Mouse (Mus musculus): ENCODE measurements around the gene Stac. TPM values are rescaled to one million over a fixed set of nuclear protein-coding genes. Genes with fewer than 3 reads are reported as not detected.

Stac gene
- under 1 TPM; 0.37 to 0.82 TPM for total RNA-seq (2021)
- long read RNA-seq, experiment 1: 0 reads
- long read RNA-seq, experiment 2: 0 reads

DNA sequence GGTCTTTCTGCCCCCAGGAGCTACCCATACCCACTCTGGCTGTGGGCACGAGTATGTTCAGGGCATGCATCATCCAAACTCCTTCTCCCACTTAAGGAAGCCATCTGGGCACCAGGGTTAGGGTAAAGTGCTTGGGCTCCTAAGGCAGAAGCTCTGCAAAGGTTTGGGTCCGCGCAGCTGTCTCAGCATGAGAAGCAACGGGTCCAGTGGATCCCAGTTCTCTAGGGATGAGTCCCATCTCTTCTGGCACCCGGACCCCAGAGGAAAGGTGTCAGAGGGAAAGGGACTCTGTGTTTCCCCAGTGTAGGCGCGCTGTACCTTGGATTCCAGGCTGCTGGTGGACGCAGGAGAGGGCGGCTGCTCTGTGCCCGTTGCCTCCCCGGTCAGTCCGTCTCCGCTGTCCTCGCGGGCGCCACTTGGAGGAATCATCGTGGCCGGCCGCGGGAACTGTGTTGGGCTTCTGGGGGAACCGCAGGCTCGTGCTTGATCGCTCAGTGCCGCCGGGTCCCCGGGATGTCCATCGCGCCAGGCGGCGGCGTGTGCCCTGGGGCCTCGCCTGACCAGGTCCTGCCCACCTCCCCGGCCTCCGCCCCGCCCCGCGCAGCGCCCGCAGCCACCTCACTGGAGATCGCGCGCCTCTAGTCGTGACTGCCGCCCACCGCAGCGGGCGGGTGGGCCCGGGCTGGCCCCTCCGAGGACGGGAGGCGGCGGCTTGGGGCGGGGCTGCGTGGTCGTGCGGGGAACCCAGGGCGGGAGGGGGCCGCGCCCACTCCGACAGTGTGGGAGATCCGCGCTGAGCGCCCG, at the start of gene Stac:
TSS of gene Stac (minus strand) at position 669 of the 804 bp plus-strand sequence.
- intact Hi-C loops (cut with DNase I): no loop called here
- no peak for DNase-seq

DNA sequence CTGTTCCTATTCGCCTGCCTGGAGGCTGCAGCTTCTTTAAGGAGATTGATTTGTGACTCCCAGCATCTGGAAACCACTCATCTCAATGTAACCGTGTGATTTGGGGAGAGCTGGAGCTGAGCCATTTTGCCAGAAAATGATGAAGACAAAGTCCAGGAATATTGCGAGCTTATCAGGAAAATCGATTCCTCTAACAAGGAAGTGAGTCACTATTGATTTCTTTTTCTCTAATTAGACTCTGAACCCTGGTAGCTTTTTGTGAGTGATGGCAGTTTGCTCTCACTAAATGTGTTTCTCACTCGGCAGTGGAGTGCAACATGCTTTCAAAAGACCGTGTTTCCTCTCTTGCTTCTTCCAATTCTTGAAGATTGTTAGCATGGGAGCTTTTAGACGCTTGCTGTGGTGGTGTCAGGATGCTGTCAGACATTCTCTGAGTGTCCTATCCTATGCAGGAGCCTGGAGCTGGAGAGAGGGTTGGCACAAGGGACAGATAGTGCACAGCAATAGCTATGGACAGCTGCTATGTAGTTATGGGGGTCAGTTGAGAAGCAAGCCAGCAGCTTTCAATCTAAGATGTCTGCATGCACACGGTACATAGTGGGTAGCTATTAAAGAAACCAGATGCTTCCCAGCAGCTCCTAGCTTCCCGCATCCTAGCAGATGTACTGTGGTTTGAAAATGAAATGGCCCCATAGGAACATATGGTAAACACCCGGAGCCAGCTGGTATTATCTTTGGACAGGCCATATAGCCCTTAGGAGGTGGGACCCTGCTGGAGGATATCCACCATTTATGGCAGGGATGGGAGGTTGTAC, 49.5 kb upstream of the Stac start:
- DNase-seq: no peak
- intact Hi-C loops (cut with DNase I): no loop called here

DNA sequence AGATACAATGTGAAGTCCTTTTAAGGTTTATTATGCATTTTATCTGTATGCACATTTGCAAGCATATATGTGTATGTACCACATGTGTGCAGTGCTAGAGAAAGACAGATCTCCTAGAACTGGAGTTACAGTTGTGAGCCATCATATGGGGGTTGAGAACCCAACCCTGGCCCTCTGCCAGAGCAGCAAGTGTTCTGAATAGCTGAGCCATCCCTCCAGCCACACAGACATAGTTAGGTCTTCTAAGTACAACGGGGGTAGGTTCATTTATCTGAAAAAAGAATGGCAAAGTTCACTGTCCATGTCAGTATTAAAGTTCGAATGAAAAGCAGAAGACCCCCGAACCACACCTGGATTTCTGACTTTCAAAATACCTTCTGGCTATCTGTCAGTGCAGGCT, 48.9 kb upstream of the Stac start:
- DNase-seq: no peak
- intact Hi-C loops (cut with DNase I): no loop called here

DNA sequence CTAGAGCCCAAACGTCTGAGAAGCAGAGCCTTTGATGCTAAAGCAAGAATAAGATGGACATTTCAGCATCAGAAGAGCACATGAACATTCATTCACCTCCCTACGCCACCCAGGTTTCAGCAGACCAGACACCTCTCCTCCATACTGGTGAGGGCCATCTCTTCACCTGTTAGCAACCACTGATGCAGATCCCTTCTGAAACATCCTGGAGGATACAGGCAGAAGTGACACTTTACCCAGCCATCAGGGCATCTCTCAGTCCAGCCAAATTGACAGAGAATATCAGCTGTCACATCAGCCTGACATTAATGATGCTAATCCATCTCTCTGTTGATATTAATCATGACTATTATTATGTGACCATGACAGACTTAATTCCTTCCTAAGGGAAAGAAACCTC, 47.6 kb upstream of the Stac start:
- DNase-seq: no peak
- intact Hi-C loops (cut with DNase I): no loop called here

DNA sequence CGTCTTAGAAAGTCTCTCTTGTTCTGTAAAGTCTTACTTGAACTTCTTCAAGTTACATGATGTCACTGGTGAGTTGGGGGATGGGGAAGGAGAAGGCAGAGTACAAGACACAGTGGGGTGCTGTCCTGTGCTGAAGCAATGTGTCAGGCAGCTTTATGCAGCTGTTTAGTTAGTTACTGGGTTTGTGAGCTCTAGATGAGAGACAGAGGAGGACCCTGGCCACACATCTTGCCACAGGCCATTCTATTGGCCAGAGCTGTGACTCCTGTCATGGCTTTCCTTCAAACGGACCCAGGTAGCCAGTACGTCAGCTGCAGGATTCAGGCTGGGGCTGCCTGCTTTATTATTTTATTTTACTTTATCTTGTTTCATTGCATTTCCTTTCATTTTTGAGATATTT, 45.8 kb upstream of the Stac start:
- DNase-seq: no peak
- intact Hi-C loops (cut with DNase I): no loop called here

DNA sequence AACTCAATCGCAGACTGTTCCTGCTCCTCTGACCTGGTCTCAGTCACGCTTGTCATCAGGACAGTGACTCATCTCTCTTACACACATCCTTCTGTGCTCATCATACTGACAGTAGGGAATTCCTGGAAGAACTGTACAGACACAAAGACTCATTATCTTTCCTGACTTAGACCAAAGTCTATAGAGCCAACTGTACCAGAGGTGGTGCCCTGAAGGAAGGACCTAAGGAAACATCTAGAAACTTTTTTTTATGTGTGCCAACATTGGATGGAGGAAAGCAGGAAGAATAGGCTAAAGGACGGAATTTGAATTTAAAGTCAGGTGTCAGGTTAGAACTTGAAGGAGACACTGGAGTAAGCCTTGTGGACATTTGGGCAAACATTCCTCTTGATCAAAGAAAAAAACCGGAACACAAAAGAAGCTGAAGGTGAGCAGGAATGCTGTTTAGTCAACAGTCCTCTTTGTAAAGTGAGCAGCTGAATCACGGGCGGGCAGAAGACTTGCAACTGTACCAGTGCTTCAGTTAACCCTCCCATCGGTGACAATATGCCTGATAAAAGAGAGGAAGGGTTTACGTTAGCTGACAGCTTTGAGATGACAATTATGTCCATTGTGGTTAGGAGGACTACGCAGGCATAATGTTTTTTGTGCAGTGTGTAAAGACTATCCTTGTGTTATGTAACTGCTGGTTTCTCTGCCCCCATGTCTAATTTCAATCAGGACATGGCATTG, 42.0 kb upstream of the Stac start:
- DNase-seq: no peak
- intact Hi-C loops (cut with DNase I): no loop called here

DNA sequence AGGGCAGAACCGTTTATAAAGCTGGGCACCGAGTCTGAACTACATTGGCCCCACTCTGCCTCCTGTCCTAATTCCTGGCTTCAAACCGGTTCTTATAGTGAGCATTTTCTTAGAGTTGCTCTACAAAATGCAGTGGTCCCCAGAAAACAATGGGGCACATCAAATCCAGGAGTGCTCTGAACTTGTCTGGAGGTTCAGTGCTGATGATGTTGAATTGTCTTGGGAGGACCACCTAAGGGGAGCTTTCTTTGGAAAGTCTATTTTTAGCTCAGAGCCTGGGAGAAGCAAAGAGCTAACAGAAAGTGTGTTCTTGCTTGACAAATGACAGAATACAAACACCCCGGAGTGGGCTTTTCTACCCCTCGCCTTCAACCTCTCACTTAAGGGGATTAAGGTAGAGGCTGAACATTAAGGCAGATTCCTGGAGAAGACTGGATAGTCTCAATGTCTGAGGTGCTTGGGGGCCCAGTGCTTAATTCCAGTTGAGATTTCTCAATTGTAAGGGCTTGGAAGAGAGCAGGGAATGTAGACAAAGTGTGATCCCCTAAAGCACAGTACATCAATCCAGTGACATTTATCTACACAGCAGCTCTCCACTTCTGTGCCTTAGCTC, 34.9 kb upstream of the Stac start:
- intact Hi-C loops (cut with DNase I): no loop called here
- DNase-seq: no peak

DNA sequence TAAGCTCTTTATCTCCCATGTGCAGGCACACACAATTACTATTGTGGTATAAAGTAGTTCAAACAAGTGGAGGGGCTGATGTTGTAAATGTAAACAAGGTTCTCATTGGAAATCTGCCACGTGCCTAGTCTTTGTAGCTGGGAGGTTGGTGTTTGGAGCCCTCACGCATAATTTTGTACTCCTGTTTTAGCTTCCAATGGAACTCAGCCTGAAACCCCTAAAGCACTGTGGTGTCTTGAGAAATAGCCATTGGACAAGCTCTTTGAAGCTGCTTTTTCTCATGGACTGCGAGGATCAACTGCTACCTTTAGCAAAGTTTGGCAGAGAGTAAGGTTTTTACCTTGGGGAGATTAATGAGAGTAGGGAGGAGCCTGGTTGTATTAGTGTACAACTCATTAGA, 24.3 kb upstream of the Stac start:
- no peak for DNase-seq
- intact Hi-C loops (cut with DNase I): no loop called here

DNA sequence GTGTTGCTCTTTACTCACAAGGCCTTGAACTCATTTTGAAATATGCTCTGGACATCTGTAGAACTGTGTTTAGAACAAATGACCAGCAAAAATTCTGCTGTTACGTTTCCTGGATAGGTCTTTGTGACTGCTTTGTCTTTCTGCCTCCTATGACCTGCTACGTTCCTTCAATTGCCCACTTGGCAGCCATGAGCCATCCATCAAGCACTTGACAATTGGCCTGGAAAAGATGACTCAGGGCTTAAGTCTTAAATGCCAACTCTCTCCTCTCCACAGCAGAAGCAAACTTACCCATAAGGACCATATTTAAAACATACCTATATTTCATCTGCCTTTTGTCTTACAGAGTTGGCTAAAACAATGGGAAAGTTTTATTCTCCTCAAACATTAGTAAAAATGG, 10.0 kb upstream of the Stac start:
- no peak for DNase-seq
- intact Hi-C loops (cut with DNase I): no loop called here

DNA sequence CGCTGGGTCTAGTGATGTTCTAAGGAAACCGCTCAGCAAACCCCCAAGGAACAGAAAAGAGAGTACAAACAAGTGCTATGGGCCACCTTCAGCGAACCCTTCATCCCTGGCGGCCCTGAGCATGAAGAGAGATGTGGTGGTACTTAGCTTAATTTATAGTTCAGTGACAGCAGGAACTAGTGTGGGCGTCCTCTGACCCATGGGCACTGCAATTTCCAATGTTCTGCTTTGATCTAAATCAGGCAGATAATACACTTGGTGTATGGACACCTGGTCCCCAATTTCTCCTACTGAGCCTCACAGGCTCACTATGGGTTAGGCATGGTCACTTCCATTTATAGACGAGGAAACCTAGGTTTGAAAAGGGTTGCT, 322 bp upstream of the Stac start:
- DNase-seq: no peak
- intact Hi-C loops (cut with DNase I): no loop called here

DNA sequence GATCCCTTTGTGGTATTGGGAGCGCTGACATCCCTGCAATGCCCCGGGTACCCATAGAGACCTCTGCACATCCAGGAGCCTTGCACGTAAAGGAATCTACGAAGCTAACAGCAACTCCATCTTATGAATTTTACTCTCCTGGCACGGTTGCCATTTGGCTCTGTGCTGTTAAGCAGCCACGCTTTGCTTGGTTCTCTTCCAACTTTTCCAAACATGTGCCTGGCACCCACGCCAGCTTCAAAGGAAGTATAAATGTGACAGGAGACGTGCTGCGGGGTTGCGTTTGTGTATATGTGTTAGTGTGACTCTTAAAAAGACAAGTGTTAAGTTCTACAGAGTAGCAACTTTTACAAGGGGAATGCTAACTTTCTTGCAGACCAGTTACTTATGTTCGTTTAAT, 1.0 kb downstream of the Stac start:
- intact Hi-C loops (cut with DNase I): no loop called here
- DNase-seq: no peak

DNA sequence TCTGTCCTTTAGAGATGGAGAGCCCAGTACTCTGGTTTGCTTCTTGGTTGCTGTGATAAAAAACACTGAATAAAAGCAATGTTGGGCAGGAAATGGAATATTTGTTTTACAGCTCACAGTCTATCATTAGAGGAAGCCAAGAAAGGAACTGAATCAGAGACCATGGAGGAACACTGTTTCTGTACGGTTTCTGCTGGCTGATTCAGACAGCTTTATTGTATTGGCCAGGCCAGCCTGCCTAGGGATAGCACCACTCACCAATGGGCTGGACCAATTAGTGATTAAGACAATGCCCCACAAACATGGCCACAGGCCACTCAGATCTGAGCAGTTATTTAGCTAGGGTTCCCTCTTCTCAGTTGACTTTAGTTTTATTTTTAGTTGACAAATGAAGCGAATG, 6.0 kb downstream of the Stac start:
- intact Hi-C loops (cut with DNase I): no loop called here
- no peak for DNase-seq

DNA sequence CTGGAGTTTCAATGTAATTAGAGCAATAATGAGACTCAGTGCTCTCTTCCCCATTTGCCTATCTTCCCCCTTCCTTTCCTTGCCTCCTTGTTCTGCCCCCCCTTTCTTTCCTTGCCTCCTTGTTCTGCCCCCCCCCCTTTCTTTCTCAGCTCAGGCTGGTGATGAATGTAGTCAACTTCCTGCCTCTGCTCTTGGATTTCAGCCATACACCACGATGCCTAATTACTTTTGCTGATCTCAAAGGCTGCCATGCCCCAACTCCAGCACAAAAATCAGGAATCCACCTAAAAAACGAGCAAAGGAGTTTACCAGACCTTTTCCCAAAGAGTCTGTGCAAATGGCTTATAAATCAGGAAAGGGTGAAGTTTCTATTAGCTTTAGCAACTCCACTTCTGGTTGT, 10.6 kb downstream of the Stac start:
- intact Hi-C loops (cut with DNase I): no loop called here
- no peak for DNase-seq

DNA sequence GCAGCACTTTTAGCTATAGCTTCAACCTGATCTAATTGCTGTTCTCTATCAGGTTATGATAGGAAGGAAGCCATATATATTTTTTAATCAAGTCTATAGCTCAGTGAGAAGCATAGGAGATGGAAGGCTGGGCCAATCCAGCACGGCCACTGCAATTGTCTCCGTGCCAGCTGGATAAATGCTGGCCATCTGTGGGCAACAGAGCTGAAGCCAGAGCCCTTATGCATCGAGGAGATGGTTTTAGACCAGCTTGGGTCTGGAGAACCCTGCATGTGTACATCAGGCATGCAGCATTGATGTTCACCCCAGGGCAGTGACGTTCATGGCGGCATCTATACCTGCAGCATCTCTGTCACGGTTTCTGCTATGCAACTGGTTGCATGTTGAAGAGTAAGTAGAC, 20.3 kb downstream of the Stac start:
- intact Hi-C loops (cut with DNase I): no loop called here
- no peak for DNase-seq

DNA sequence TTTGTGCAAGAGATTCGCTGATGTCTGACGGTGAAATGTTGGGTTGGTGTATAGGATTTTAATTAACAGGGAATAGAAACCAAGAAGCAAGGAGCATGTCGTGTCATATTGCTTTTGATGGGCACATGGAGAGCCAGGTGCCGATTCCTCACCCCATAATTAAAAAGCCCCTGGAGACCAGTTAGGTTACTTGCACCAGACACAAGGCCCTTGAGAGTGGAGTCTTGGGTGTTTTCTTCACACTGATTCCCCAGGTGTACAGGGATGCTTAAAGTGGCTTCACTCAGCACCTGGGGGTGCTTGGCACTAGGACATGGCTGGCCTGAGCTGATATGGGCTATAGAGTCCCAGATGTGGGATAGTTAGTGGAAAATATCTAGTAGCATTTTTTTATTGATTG, 35.1 kb downstream of the Stac start:
- intact Hi-C loops (cut with DNase I): no loop called here
- no peak for DNase-seq

DNA sequence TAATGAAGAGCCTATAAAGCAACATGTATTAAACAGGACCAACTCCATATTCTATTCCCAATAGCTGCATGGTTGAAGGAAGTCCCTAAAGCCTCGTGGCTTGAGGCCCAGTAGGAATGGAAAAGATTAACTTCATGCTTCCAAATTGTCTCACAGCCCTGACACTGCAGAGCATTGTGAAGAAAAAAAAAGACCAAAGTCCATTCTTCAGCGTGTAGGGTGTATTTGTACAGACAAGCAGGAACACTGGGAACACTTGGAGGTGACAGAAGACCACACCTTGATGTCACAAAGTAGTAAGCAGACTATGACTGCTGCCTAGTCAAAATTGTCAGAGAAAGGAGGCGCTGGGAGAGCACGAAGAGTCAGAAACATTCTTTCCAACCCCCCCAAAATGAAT, 45.9 kb downstream of the Stac start:
- intact Hi-C loops (cut with DNase I): no loop called here
- DNase-seq: no peak

DNA sequence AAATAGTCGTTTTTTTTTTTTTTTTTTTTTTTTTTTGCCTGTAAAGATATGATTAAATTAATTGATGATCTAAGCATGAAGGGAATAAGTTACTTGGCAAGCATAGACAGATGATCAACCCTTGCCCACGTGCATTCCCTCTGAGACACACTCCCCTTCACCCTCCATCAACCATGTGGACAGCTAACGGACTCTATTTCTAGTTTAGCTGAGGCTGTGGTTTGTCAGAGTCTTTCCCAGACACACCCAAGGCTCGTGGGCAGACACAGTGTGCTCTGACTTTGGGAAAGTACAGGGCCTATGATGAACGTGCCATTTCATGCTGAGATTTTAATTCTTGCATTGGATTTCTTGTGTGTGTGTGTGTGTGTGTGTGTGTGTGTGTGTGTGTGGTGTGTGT, 46.8 kb downstream of the Stac start:
- intact Hi-C loops (cut with DNase I): no loop called here
- no peak for DNase-seq

DNA sequence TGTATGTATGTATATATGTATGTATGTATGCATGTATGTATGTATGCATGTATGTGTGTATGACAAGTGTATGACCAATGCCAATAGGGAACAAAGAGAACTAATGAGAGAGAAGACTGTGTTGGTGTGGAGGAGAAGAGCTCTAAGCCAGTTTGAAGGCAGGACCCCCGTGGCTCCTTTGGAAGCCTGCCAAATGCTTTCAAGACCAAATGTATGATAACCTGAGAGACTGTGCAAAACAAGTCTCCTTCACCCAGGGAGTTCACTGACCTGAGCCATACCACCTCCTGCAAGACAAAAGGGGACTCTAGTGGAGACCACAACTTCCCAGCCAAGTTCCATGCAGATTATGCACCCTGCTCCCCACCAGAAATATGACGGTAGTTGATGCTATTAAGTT, 52.5 kb downstream of the Stac start:
- DNase-seq: no peak
- intact Hi-C loops (cut with DNase I): no loop called here

DNA sequence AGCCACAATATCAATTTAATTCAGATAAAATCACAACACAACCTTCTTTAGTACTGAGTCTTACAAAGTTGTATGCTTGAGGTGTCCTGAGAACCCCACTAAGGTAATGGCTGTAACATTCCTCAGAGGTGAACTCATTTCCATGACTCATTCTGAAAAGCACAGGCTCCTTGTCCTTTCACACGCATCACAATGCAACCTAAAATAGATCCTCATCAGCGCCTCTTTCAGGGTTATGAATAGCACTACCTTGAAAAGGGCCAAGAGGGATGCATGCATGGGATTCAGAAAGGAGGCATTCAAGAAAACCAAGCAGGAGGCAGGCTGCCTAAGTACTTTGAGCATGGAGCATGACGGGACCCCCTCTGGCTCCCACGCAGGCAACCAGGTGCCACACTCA, 57.3 kb downstream of the Stac start:
- DNase-seq: no peak
- intact Hi-C loops (cut with DNase I): no loop called here

DNA sequence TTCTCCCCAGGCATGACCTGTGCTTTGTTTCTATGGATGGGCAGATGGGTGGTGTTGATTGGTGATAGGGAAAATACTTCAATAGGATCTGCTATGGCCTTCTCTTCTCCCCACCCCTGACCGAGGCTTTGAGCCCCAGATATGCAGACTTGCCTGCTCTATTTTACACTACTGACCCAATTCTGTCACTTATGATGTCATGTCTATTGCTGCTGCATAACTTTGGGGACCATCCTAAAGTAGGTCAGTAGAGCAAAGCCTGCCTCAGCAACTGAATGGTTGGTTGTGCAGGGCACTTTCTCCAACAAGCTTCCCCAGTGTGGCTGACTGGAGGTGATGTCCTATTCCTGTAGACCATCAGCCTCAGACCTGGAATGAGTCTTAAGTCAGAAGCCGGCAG, 69.0 kb downstream of the Stac start:
- no peak for DNase-seq
- intact Hi-C loops (cut with DNase I): no loop called here

DNA sequence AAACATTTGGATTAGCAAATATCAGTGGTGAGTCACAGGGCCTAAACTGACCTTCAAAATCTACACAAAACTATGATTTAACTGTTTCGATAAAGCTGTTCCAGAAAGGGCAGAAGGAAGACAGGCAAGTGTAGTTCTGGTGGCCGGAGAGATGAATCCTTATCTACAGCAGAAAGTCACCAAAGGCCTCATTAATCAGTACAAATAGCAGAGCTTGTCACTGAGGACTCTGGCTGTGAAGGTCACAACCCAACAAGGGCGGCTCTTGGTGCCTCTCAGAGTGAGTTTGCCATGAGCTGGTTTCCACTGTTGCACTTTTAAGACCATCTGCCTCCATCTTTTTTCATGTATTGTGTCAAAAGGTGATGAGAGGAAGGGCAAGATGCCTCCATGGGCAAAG, 78.8 kb downstream of the Stac start:
- intact Hi-C loops (cut with DNase I): no loop called here

More for the DNA sequence above, 78.8 kb downstream of the Stac start:
- DNase-seq: no peak

Data from gastrocnemius, postnatal 36 days (tissue).